Mouse (Mus musculus) heart, embryonic 12.5 days (tissue): ENCODE data around the gene Mrps27. TPM values are rescaled to one million over a fixed set of nuclear protein-coding genes. Genes with fewer than 3 reads are reported as not detected.
A peak's percentile ranks its signal among the peaks of the same experiment; 100 is the strongest.

ENCODE experiments used
- ATAC-seq: fragments of 200-750 bp; cut with Nextera tagmentation; 2 replicates; pipeline ENCODE4 v1.8.0; 2017; ENCODE audit warnings: moderate TSS enrichment, moderate library complexity; ENCODE audit not compliant: insufficient number of reproducible peaks, low FRiP score
- H3K27ac ChIP-seq: fragments of 300-500 bp; sonication (generic); 2 replicates; pipeline ENCODE4 v1.5.1; 2016; ENCODE audit warnings: mild to moderate bottlenecking, moderate library complexity; ENCODE audit not compliant: poor library complexity, severe bottlenecking
- H3K27me3 ChIP-seq: fragments of 300-500 bp; sonication (generic); replicated peaks from 2 replicates; pipeline ENCODE4 v1.6.1; 2016; ENCODE audit warnings: mild to moderate bottlenecking, moderate library complexity
- H3K36me3 ChIP-seq: fragments of 300-500 bp; sonication (generic); 2 replicates; pipeline ENCODE4 v1.6.1; 2016; ENCODE audit warnings: mild to moderate bottlenecking, moderate library complexity
- H3K4me1 ChIP-seq: fragments of 300-500 bp; sonication (generic); replicated peaks from 2 replicates; pipeline ENCODE4 v1.6.1; 2016; ENCODE audit warnings: mild to moderate bottlenecking
- H3K4me2 ChIP-seq: fragments of 300-500 bp; sonication (generic); 2 replicates; pipeline ENCODE4 v1.6.1; 2016; ENCODE audit warnings: mild to moderate bottlenecking, moderate library complexity
- H3K4me3 ChIP-seq: fragments of 300-500 bp; sonication (generic); 2 replicates; pipeline ENCODE4 v1.5.1; 2016; ENCODE audit warnings: mild to moderate bottlenecking
- H3K9ac ChIP-seq: fragments of 300-500 bp; sonication (generic); 2 replicates; pipeline ENCODE4 v1.6.1; 2016; ENCODE audit warnings: mild to moderate bottlenecking, moderate library complexity
- H3K9me3 ChIP-seq: fragments of 300-500 bp; sonication (generic); replicated peaks from 2 replicates; pipeline ENCODE4 v1.6.1; 2016; ENCODE audit warnings: mild to moderate bottlenecking, moderate library complexity
- WGBS: fragments of 180-500 bp; shearing (Covaris S2); methylation state at CpG from one replicate; pipeline ENCODE4 v1.1.7; 2016; 5-methylcytosine and 5-hydroxymethylcytosine counted together
- polyA plus RNA-seq: library from polyadenylated mRNA; unstranded; fragments of >200 nt; fragmentation: Nextera tagmentation; extraction: Ambion mirVana; gene quantifications from 2 replicates; pipeline ENCODE4 v1.2.1, GENCODE M21; 2016

The Mrps27 gene
- polyA plus RNA-seq, 1 experiment from 2014 or later: 72.6 TPM

GRCm38 (mm10) chr13:99369103-99369502, 24.5 kb downstream of the Mrps27 start:
- H3K27me3 ChIP-seq: no peaks in the 10 kb centered on the region
- no peak for ATAC-seq
- WGBS: 58% methylated on average over 12 of the region's 12 CpGs
- peaks cover 25% of the 10 kb centered on the region for H3K4me1 ChIP-seq
- H3K4me2 ChIP-seq: no peak overlapping the region
- peaks cover 37% of the 10 kb centered on the region for H3K36me3 ChIP-seq
- no peak overlapping the region for H3K4me3 ChIP-seq
- H3K9me3 ChIP-seq: no peaks in the 10 kb centered on the region
- no peak overlapping the region; the same call in 1 of the 2 replicates for H3K9ac ChIP-seq
- H3K27ac ChIP-seq: no peak overlapping the region

GRCm38 (mm10) chr13:99371285-99371684, 26.7 kb downstream of the Mrps27 start:
- H3K27me3 ChIP-seq: no peaks in the 10 kb centered on the region
- H3K36me3 ChIP-seq: peaks cover 20% of the 10 kb centered on the region
- no peak overlapping the region for H3K9ac ChIP-seq
- H3K27ac ChIP-seq: no peak overlapping the region
- no peak for ATAC-seq
- H3K4me3 ChIP-seq: no peak overlapping the region
- H3K9me3 ChIP-seq: no peaks in the 10 kb centered on the region
- peaks cover 23% of the 10 kb centered on the region for H3K4me1 ChIP-seq
- WGBS: 95% methylated on average over 5 of the region's 5 CpGs
- no peak overlapping the region for H3K4me2 ChIP-seq

- 71% methylated on average over 7 of the region's 7 CpGs for WGBS
- no peak for ATAC-seq
Observed at GRCm38 (mm10) chr13:99373684-99374083, 29.1 kb downstream of the Mrps27 start.

GRCm38 (mm10) chr13:99374191-99374590, 29.6 kb downstream of the Mrps27 start:
- no peaks in the 10 kb centered on the region for H3K27me3 ChIP-seq
- H3K9ac ChIP-seq: no peak overlapping the region
- peaks cover 4% of the 10 kb centered on the region; the same call in 1 of the 2 replicates for H3K4me1 ChIP-seq
- H3K4me2 ChIP-seq: no peak overlapping the region
- no peaks in the 10 kb centered on the region for H3K9me3 ChIP-seq
- H3K36me3 ChIP-seq: peaks cover 12% of the 10 kb centered on the region
- no peak overlapping the region for H3K27ac ChIP-seq
- ATAC-seq: no peak
- H3K4me3 ChIP-seq: no peak overlapping the region
- 76% methylated on average over 4 of the region's 4 CpGs for WGBS

More at GRCm38 (mm10) chr13:99373684-99374083, 29.1 kb downstream of the Mrps27 start:
- Histone ChIP-seq H3K4me2 (no peak overlapping the region), H3K27me3 (no peaks in the 10 kb centered on the region), H3K27ac (no peak overlapping the region), H3K36me3 (peaks cover 12% of the 10 kb centered on the region), H3K4me1 (peaks cover 9% of the 10 kb centered on the region), H3K9ac (no peak overlapping the region), H3K9me3 (no peaks in the 10 kb centered on the region), H3K4me3 (no peak overlapping the region)

- Histone ChIP-seq H3K27ac (no peak overlapping the region), H3K4me2 (no peak overlapping the region), H3K9me3 (no peaks in the 10 kb centered on the region), H3K36me3 (peaks cover 14% of the 10 kb centered on the region), H3K4me3 (no peak overlapping the region), H3K4me1 (0 out of 2 replicates have a peak, but pooled peaks cover 4% of the 10 kb centered on the region), H3K9ac (no peak overlapping the region), H3K27me3 (no peaks in the 10 kb centered on the region)
- peak; percentile 29; the same call in 1 of the 2 replicates for ATAC-seq
- 27% methylated on average over 6 of the region's 6 CpGs for WGBS
Observed at GRCm38 (mm10) chr13:99375550-99375949, 31.0 kb downstream of the Mrps27 start.

GRCm38 (mm10) chr13:99377055-99377454, 32.5 kb downstream of the Mrps27 start:
- WGBS: 63% methylated on average over 6 of the region's 6 CpGs
- no peak overlapping the region for H3K4me3 ChIP-seq
- ATAC-seq: no peak

GRCm38 (mm10) chr13:99378223-99378622, 33.6 kb downstream of the Mrps27 start:
- Histone ChIP-seq H3K4me3 (no peak overlapping the region), H3K9me3 (no peaks in the 10 kb centered on the region), H3K9ac (no peak overlapping the region), H3K27me3 (no peaks in the 10 kb centered on the region), H3K36me3 (peaks cover 17% of the 10 kb centered on the region), H3K27ac (no peak overlapping the region), H3K4me1 (peaks cover 7% of the 10 kb centered on the region), H3K4me2 (no peak overlapping the region)
- ATAC-seq: no peak
- WGBS: 94% methylated on average over 1 of the region's 1 CpGs

More at GRCm38 (mm10) chr13:99377055-99377454, 32.5 kb downstream of the Mrps27 start:
- Histone ChIP-seq H3K4me1 (0 out of 2 replicates have a peak, but pooled peaks cover 4% of the 10 kb centered on the region), H3K9ac (no peak overlapping the region), H3K4me2 (no peak overlapping the region), H3K27ac (no peak overlapping the region), H3K9me3 (no peaks in the 10 kb centered on the region), H3K27me3 (no peaks in the 10 kb centered on the region), H3K36me3 (peaks cover 18% of the 10 kb centered on the region)

- H3K4me2 ChIP-seq: no peak overlapping the region
- peaks cover 11% of the 10 kb centered on the region for H3K4me1 ChIP-seq
- H3K27me3 ChIP-seq: no peaks in the 10 kb centered on the region
- H3K36me3 ChIP-seq: peaks cover 29% of the 10 kb centered on the region
- no peak overlapping the region for H3K9ac ChIP-seq
- H3K27ac ChIP-seq: no peak overlapping the region
- no peaks in the 10 kb centered on the region for H3K9me3 ChIP-seq
- no peak overlapping the region for H3K4me3 ChIP-seq
- 24% methylated on average over 6 of the region's 6 CpGs for WGBS
- no peak for ATAC-seq
Observed at GRCm38 (mm10) chr13:99382373-99382772, 37.8 kb downstream of the Mrps27 start.

- H3K27me3 ChIP-seq: no peaks in the 10 kb centered on the region
- H3K4me3 ChIP-seq: no peak overlapping the region
- ATAC-seq: no peak
- H3K4me2 ChIP-seq: no peak overlapping the region
- no peaks in the 10 kb centered on the region for H3K9me3 ChIP-seq
- H3K9ac ChIP-seq: no peak overlapping the region
- H3K36me3 ChIP-seq: peaks cover 20% of the 10 kb centered on the region
- H3K27ac ChIP-seq: 0 out of 2 replicates have a peak overlapping the region, but pooled peaks have one; percentile 25
- peaks cover 7% of the 10 kb centered on the region for H3K4me1 ChIP-seq
- WGBS: 65% methylated on average over 7 of the region's 7 CpGs
Observed at GRCm38 (mm10) chr13:99384555-99385203, 40.1 kb downstream of the Mrps27 start.

- Histone ChIP-seq H3K9me3 (no peaks in the 10 kb centered on the region), H3K27ac (no peak overlapping the region)
- no peak for ATAC-seq
Observed at GRCm38 (mm10) chr13:99385911-99386310, 41.3 kb downstream of the Mrps27 start.

GRCm38 (mm10) chr13:99386341-99386740, 41.8 kb downstream of the Mrps27 start:
- Histone ChIP-seq H3K4me1 (peaks cover 7% of the 10 kb centered on the region), H3K4me2 (no peak overlapping the region), H3K27me3 (no peaks in the 10 kb centered on the region), H3K9ac (no peak overlapping the region), H3K9me3 (no peaks in the 10 kb centered on the region), H3K27ac (no peak overlapping the region), H3K36me3 (peaks cover 20% of the 10 kb centered on the region), H3K4me3 (no peak overlapping the region)
- WGBS: 90% methylated on average over 7 of the region's 7 CpGs
- no peak for ATAC-seq

More at GRCm38 (mm10) chr13:99385911-99386310, 41.3 kb downstream of the Mrps27 start:
- WGBS: 96% methylated on average over 6 of the region's 6 CpGs
- H3K4me2 ChIP-seq: no peak overlapping the region
- no peaks in the 10 kb centered on the region for H3K27me3 ChIP-seq
- no peak overlapping the region for H3K4me3 ChIP-seq
- peaks cover 7% of the 10 kb centered on the region for H3K4me1 ChIP-seq
- no peak overlapping the region for H3K9ac ChIP-seq
- peaks cover 21% of the 10 kb centered on the region for H3K36me3 ChIP-seq
